Mouse (Mus musculus) C2C12 (cell line): ENCODE data around the gene Gm14443.
"Not testable (repeated sequence)": the region's sequence is repeated elsewhere in the genome, so short reads cannot be mapped to it uniquely, and the experiment has no call there.

ENCODE experiments used
- CTCF ChIP-seq: IDR thresholded peaks from one replicate; pipeline ENCODE4 v1.5.1; 2011; ENCODE audit not compliant: control insufficient read depth, insufficient read depth, insufficient read length
- MYOG ChIP-seq: IDR thresholded peaks from one replicate; pipeline ENCODE4 v1.6.1; 2011; ENCODE audit not compliant: control insufficient read depth, insufficient read length; ENCODE audit errors: extremely low read depth

DNA sequence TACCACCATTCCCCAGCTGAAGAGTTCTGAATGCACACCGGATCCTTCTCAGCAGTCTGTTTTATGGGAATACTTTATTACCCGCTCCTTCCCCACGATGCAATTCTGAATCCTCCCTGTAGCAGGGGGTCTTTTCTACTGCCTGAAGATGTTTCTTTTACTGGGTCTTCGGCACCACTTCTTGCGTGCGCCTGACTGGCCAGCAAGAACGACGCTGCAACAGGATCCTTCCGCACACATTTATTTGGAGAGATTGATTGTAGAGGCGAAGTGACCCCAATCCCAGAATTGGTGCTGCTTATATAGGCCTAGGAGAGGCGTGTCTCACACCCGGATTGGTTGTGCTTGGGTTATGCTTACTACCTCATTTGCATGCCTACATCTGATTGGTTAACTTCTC is 10.6 kb downstream of the Gm14443 start:
- not testable (repeated sequence) for TF ChIP-seq CTCF, MYOG
